Mouse (Mus musculus) intestine, embryonic 15.5 days (tissue): Measurements from ENCODE around the gene Slc16a13. TPM values are rescaled to one million over a fixed set of nuclear protein-coding genes. Genes with fewer than 3 reads are reported as not detected.

Source experiments
- ATAC-seq: fragments of 200-750 bp; cut with Nextera tagmentation; 2 replicates; pipeline ENCODE4 v1.8.0; 2017; ENCODE audit warnings: moderate TSS enrichment, moderate library complexity
- H3K27ac ChIP-seq: fragments of 300-500 bp; sonication (generic); 2 replicates; pipeline ENCODE4 v1.5.1; 2015; ENCODE audit warnings: mild to moderate bottlenecking, inconsistent platforms
- H3K27me3 ChIP-seq: fragments of 300-500 bp; sonication (generic); replicated peaks from 2 replicates; pipeline ENCODE4 v1.6.1; 2015; ENCODE audit warnings: inconsistent platforms
- H3K36me3 ChIP-seq: fragments of 300-500 bp; sonication (generic); 2 replicates; pipeline ENCODE4 v1.6.1; 2015; ENCODE audit warnings: inconsistent platforms
- H3K4me1 ChIP-seq: fragments of 300-500 bp; sonication (generic); replicated peaks from 2 replicates; pipeline ENCODE4 v1.6.1; 2015; ENCODE audit warnings: inconsistent platforms
- H3K4me2 ChIP-seq: fragments of 300-500 bp; sonication (generic); replicated peaks from 2 replicates; pipeline ENCODE4 v1.6.1; 2015; ENCODE audit warnings: mild to moderate bottlenecking, inconsistent platforms
- H3K4me3 ChIP-seq: fragments of 300-500 bp; sonication (generic); replicated peaks from 2 replicates; pipeline ENCODE4 v1.5.1; 2015; ENCODE audit warnings: inconsistent platforms
- H3K9ac ChIP-seq: fragments of 300-500 bp; sonication (generic); 2 replicates; pipeline ENCODE4 v1.6.1; 2015; ENCODE audit warnings: inconsistent platforms
- H3K9me3 ChIP-seq: fragments of 300-500 bp; sonication (generic); 2 replicates; pipeline ENCODE4 v1.6.1; 2016; ENCODE audit warnings: inconsistent platforms
- WGBS: fragments of 180-500 bp; shearing (Covaris S2); methylation state at CpG from one replicate; pipeline ENCODE4 v1.1.7; 2015; 5-methylcytosine and 5-hydroxymethylcytosine counted together
- polyA plus RNA-seq: library from polyadenylated mRNA; unstranded; fragments of >200 nt; fragmentation: Nextera tagmentation; extraction: Ambion mirVana; gene quantifications from 2 replicates; pipeline ENCODE4 v1.2.1, GENCODE M21; 2015

Slc16a13 gene
- polyA plus RNA-seq, 1 experiment from 2014 or later, result 13.2 TPM

GRCm38 (mm10) chr11:70239541-70240279 is 18.8 kb upstream of the Slc16a13 start, which contains the start of the genes Gm21988 and Rnasek:
TSS of gene Gm21988 (minus strand) at chr11:70239830.
TSS of gene Rnasek (minus strand) at chr11:70239842.
- Histone ChIP-seq H3K36me3 (no peaks in the 10 kb centered on the region), H3K27me3 (no peaks in the 10 kb centered on the region), H3K9ac (peak within 1 kb of the TSS; percentile 94), H3K4me2 (peak within 1 kb of the TSS; percentile 69), H3K9me3 (no peaks in the 10 kb centered on the region), H3K4me3 (peak within 1 kb of the TSS; percentile 92), H3K4me1 (peaks cover 11% of the 10 kb centered on the region; the same call in 1 of the 2 replicates), H3K27ac (peak within 1 kb of the TSS; percentile 84)
- ATAC-seq, result peak; percentile 50
- under 1% methylated on average over 31 of the region's 35 CpGs for WGBS

GRCm38 (mm10) chr11:70238591-70239440 is 18.0 kb upstream of the Slc16a13 start:
- Histone ChIP-seq H3K9me3 (no peaks in the 10 kb centered on the region), H3K36me3 (no peaks in the 10 kb centered on the region), H3K4me3 (peak overlapping the region; percentile 92), H3K27me3 (no peaks in the 10 kb centered on the region), H3K4me2 (peak overlapping the region; percentile 69), H3K27ac (peak overlapping the region; percentile 89), H3K4me1 (peaks cover 15% of the 10 kb centered on the region; the same call in 1 of the 2 replicates), H3K9ac (peak overlapping the region; percentile 94)
- ATAC-seq, result no peak
- WGBS, result 11% methylated on average over 23 of the region's 23 CpGs

DNA sequence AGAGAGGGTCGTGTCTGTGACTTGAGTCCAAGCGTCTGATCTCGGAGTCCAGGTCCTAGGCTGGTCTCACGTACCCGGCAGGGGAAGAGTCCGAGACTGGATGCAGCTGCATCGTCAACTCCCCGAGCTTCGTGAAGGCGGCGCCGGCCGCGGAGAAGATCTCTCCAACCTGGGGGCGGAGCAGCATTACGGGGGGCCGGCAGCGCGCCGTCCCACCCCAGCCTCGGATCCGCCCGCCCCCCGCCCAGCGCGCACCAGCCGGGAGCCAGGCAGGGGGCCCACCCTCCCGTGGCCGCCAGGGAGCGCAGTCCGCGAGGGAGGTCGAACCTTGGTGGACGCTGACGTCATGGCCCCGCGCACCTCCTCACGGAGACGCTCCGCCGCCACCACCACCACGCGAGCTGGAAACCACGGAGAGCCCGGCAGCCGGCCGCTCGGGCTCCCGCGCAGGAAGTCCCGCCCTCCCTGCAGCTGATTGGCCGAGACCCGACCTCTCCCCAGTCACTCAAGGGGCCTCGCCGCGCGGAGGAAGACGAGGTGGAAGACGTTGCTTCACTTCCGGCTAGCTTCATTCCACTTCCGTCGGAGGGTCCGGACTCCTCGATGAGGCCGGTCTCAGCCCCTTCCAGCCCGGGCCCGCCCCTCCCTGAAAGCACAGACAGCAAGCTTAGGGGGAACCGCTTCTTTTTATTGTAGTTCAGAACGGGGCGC is 16.7 kb upstream of the Slc16a13 start, which contains the start of gene 0610010K14Rik:
TSS of gene 0610010K14Rik (minus strand) at position 458 of the 711 bp plus-strand sequence.
- ATAC-seq, result peak; percentile 95

DNA sequence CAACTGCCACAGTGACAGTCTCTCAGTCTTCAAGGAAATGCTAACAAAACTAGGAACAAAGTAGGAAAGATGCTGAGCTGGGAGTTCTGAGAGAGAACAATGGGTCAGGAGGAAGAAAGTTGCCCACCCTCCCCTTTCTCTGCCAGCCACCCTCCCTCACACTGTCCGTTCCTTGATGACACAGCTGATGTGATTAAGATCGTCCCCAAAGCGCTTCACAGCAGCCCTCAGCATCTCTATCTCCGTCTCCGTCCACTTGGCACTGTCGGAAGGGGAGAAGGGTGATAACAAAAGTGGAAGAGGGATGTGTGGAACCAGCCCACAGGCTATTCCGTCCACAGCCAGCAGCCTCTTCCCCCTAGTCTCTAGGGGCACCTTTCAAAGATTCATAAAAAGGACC is 15.9 kb upstream of the Slc16a13 start:
- Histone ChIP-seq H3K27ac (no peak overlapping the region; the same call in 1 of the 2 replicates), H3K27me3 (no peaks in the 10 kb centered on the region), H3K4me2 (peak overlapping the region; percentile 69), H3K36me3 (no peaks in the 10 kb centered on the region), H3K9me3 (no peaks in the 10 kb centered on the region), H3K9ac (peak overlapping the region; percentile 94), H3K4me1 (peaks cover 18% of the 10 kb centered on the region; the same call in 1 of the 2 replicates), H3K4me3 (peak overlapping the region; percentile 92)
- WGBS, result 43% methylated on average over 7 of the region's 7 CpGs
- no peak for ATAC-seq

More for the DNA sequence above, 16.7 kb upstream of the Slc16a13 start, which contains the start of gene 0610010K14Rik:
- Histone ChIP-seq H3K4me3 (peak within 1 kb of the TSS; percentile 92), H3K4me2 (peak within 1 kb of the TSS; percentile 69), H3K36me3 (no peaks in the 10 kb centered on the region), H3K27me3 (no peaks in the 10 kb centered on the region), H3K4me1 (peaks cover 18% of the 10 kb centered on the region; the same call in 1 of the 2 replicates), H3K9me3 (no peaks in the 10 kb centered on the region), H3K27ac (peak within 1 kb of the TSS; percentile 89), H3K9ac (peak within 1 kb of the TSS; percentile 94)
- under 1% methylated on average over 70 of the region's 70 CpGs for whole genome bisulfite sequencing

DNA sequence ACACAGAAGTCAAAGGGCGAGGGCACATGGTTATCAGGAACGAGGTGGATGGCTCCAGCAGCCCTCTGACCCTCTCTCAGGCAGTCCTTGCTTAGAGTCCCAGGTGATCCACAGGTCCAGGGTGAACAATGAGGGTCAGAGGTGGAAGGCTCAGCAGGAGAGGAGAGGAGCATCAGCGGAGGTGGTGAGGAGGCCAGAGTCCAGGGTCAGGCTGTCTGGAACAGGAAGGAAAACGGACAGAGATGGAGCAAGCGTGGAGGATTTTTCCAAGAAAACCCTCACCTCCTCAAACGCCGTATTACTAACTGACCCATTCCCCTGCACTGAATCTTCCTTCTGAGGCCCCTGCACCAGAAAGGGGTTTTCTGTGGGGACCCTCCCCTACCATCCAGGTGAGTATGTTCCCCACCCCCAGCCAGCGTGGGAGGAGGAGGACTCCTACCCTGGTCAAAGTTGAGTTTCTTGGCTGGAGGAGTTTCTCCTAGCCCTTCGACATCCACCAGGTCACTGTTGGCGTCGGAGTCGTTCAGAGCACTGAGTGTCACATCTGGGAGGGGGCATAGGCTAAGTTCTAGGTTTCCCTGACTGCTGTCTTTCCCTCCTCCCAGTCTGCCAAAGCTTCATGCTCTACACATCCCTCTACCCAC is 14.5 kb upstream of the Slc16a13 start:
- 88% methylated on average over 12 of the region's 12 CpGs for WGBS
- no peak overlapping the region for H3K27ac ChIP-seq

GRCm38 (mm10) chr11:70234497-70234896 is 13.6 kb upstream of the Slc16a13 start:
- Histone ChIP-seq H3K27ac (no peak overlapping the region), H3K4me1 (peaks cover 26% of the 10 kb centered on the region)
- 89% methylated on average over 8 of the region's 8 CpGs for WGBS

More for the DNA sequence above, 14.5 kb upstream of the Slc16a13 start:
- no peaks in the 10 kb centered on the region for H3K36me3 ChIP-seq
- H3K9me3 ChIP-seq, result no peaks in the 10 kb centered on the region
- H3K4me2 ChIP-seq, result no peak overlapping the region
- H3K27me3 ChIP-seq, result 0 out of 2 replicates have a peak, but pooled peaks cover under 1% of the 10 kb centered on the region
- no peak overlapping the region for H3K4me3 ChIP-seq
- ATAC-seq, result no peak
- peaks cover 18% of the 10 kb centered on the region; the same call in 1 of the 2 replicates for H3K4me1 ChIP-seq
- H3K9ac ChIP-seq, result no peak overlapping the region

DNA sequence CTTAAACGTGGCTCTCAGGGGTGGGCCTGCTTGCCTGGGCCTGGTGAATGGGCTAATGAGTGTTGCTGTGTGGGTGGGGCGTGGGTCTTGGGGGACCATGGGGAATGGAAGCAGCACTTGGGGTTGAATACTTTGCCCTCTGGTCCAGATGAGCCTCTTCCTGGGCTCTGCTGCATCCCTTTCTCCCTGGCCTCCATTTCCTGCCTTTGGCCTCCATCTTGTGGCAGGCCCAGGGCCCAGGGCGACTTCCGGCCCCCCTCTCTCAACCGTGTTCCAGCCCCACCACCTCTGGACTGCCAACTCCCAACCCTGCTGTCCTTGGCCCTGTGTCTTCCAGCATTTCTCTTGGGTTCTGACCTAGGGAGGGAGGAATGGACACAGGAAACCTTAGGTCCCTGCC is 13.2 kb upstream of the Slc16a13 start:
- H3K9ac ChIP-seq, result no peak overlapping the region
- H3K4me2 ChIP-seq, result no peak overlapping the region

More at GRCm38 (mm10) chr11:70234497-70234896, 13.6 kb upstream of the Slc16a13 start:
- Histone ChIP-seq H3K9ac (no peak overlapping the region), H3K4me3 (no peak overlapping the region), H3K27me3 (peaks cover 7% of the 10 kb centered on the region; the same call in 1 of the 2 replicates), H3K36me3 (no peaks in the 10 kb centered on the region), H3K9me3 (no peaks in the 10 kb centered on the region), H3K4me2 (no peak overlapping the region)
- ATAC-seq, result no peak

GRCm38 (mm10) chr11:70233016-70233415 is 12.2 kb upstream of the Slc16a13 start:
- no peaks in the 10 kb centered on the region for H3K9me3 ChIP-seq
- 37% methylated on average over 8 of the region's 8 CpGs for WGBS
- ATAC-seq, result no peak
- peaks cover 14% of the 10 kb centered on the region; the same call in 1 of the 2 replicates for H3K27me3 ChIP-seq
- peak overlapping the region; percentile 35 for H3K4me3 ChIP-seq
- peak overlapping the region; percentile 63 for H3K4me2 ChIP-seq
- no peaks in the 10 kb centered on the region for H3K36me3 ChIP-seq
- H3K27ac ChIP-seq, result no peak overlapping the region
- H3K4me1 ChIP-seq, result peaks cover 35% of the 10 kb centered on the region
- H3K9ac ChIP-seq, result 0 out of 2 replicates have a peak overlapping the region, but pooled peaks have one; percentile 51

More for the DNA sequence above, 13.2 kb upstream of the Slc16a13 start:
- Histone ChIP-seq H3K36me3 (no peaks in the 10 kb centered on the region), H3K4me3 (no peak overlapping the region), H3K4me1 (peaks cover 30% of the 10 kb centered on the region), H3K27ac (no peak overlapping the region), H3K9me3 (no peaks in the 10 kb centered on the region), H3K27me3 (peaks cover 7% of the 10 kb centered on the region; the same call in 1 of the 2 replicates)
- 63% methylated on average over 5 of the region's 5 CpGs for WGBS
- ATAC-seq, result no peak

GRCm38 (mm10) chr11:70232546-70232945 is 11.7 kb upstream of the Slc16a13 start:
- peaks cover 39% of the 10 kb centered on the region for H3K4me1 ChIP-seq

GRCm38 (mm10) chr11:70230239-70230727 is 9.4 kb upstream of the Slc16a13 start:
- Histone ChIP-seq H3K4me1 (peaks cover 35% of the 10 kb centered on the region), H3K9ac (peak overlapping the region; percentile 34; the same call in 1 of the 2 replicates), H3K9me3 (no peaks in the 10 kb centered on the region), H3K36me3 (no peaks in the 10 kb centered on the region), H3K4me3 (peak overlapping the region; percentile 30), H3K4me2 (peak overlapping the region; percentile 57), H3K27ac (peak overlapping the region; percentile 54; the same call in 1 of the 2 replicates), H3K27me3 (peaks cover 23% of the 10 kb centered on the region)
- ATAC-seq, result peak; percentile 48
- 1% methylated on average over 32 of the region's 32 CpGs for WGBS

More at GRCm38 (mm10) chr11:70232546-70232945, 11.7 kb upstream of the Slc16a13 start:
- peak overlapping the region; percentile 51 for H3K9ac ChIP-seq
- peaks cover 19% of the 10 kb centered on the region for H3K27me3 ChIP-seq
- no peaks in the 10 kb centered on the region for H3K36me3 ChIP-seq
- H3K9me3 ChIP-seq, result no peaks in the 10 kb centered on the region
- no peak for ATAC-seq
- 11% methylated on average over 10 of the region's 10 CpGs for WGBS
- peak overlapping the region; percentile 35 for H3K4me3 ChIP-seq
- peak overlapping the region; percentile 63 for H3K4me2 ChIP-seq
- no peak overlapping the region for H3K27ac ChIP-seq
